Mouse (Mus musculus) kidney, adult 2 months (tissue): ENCODE data around the gene Dnaaf5.

ENCODE experiments used
- CTCF ChIP-seq: fragments of 200-500 bp; conservative IDR thresholded peaks from 2 replicates; pipeline ENCODE4 v1.5.1; 2011; ENCODE audit warnings: low read depth, mild to moderate bottlenecking, control low read depth, low read length, moderate library complexity, mixed read lengths; ENCODE audit not compliant: insufficient read depth, insufficient read length
- POLR2A ChIP-seq: fragments of 200-500 bp; IDR thresholded peaks from one replicate; pipeline ENCODE4 v1.6.1; 2011; ENCODE audit warnings: low read depth, low read length, control low read depth

DNA sequence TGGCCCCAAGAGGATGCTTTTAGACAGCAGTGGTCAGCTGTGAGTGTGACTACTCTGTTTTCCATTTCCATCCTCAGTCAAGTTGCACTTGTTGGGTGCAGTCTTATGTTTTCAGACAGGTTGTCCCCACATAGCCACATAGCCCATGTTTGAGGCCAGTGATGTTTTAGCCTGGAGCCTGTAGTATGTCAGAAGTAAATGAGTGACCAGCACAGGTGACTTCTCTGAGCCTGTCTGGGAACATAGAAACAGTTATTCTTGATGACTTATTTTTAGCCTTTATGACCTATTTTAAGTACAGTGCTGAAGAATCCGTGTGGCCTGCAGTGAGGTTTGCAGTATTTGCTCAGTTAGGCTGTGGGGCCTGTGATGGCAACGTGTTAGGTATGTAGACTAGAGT lies 66.1 kb downstream of the Dnaaf5 start:
- TF ChIP-seq POLR2A, result no peak
- TF ChIP-seq CTCF, result no peak
